Mouse (Mus musculus) thymus, adult 18-20 months (tissue): ENCODE results near the gene Antxrl.

ENCODE experiments used
- DNase-seq, 2 experiments: peaks; one replicate each; pipeline ENCODE4 v3.0.0; 2022; ENCODE audit warnings: mixed read lengths in 2 of 2

Gene Antxrl

GRCm38 (mm10) chr14:34104892-34105291 is 52.4 kb downstream of the Antxrl start:
- no peak for DNase-seq

GRCm38 (mm10) chr14:34106389-34107062 is 54.0 kb downstream of the Antxrl start:
- DNase-seq = no peak

- DNase-seq = no peak
These were observed 55.1 kb downstream of the Antxrl start for GRCm38 (mm10) chr14:34107594-34107993.

- no peak for DNase-seq
These were observed 61.8 kb downstream of the Antxrl start for GRCm38 (mm10) chr14:34114311-34114710.

- DNase-seq = no peak
These were observed 66.7 kb downstream of the Antxrl start for GRCm38 (mm10) chr14:34119046-34119723.

- no peak for DNase-seq
These were observed 67.8 kb downstream of the Antxrl start for GRCm38 (mm10) chr14:34120016-34120910.

- no peak for DNase-seq
These were observed 68.4 kb downstream of the Antxrl start for GRCm38 (mm10) chr14:34120923-34121351.

GRCm38 (mm10) chr14:34121691-34122090 is 69.2 kb downstream of the Antxrl start:
- DNase-seq = no peak
